Mouse (Mus musculus) gastrocnemius, postnatal 14 days (tissue): ENCODE data around the gene Sidt2. TPM values are rescaled to one million over a fixed set of nuclear protein-coding genes. Genes with fewer than 3 reads are reported as not detected.

Source experiments
- DNase-seq: peaks from one replicate; pipeline ENCODE4 v3.0.0; 2021; ENCODE audit warnings: mixed read lengths
- intact Hi-C: fragments of 180-260 bp; cut with DNase I; formaldehyde crosslinking; loops from one replicate; pipeline ENCODE4 v1.15.1; 2025; ENCODE audit warnings: low total_unique reads
- total RNA-seq, 2 experiments: library from RNA; stranded (reverse); gene quantifications; 2 replicates each; pipeline ENCODE4 v1.2.3; 2021

Gene Sidt2
- total RNA-seq, 2 experiments from 2014 or later = 53.8 to 60.0 TPM

DNA sequence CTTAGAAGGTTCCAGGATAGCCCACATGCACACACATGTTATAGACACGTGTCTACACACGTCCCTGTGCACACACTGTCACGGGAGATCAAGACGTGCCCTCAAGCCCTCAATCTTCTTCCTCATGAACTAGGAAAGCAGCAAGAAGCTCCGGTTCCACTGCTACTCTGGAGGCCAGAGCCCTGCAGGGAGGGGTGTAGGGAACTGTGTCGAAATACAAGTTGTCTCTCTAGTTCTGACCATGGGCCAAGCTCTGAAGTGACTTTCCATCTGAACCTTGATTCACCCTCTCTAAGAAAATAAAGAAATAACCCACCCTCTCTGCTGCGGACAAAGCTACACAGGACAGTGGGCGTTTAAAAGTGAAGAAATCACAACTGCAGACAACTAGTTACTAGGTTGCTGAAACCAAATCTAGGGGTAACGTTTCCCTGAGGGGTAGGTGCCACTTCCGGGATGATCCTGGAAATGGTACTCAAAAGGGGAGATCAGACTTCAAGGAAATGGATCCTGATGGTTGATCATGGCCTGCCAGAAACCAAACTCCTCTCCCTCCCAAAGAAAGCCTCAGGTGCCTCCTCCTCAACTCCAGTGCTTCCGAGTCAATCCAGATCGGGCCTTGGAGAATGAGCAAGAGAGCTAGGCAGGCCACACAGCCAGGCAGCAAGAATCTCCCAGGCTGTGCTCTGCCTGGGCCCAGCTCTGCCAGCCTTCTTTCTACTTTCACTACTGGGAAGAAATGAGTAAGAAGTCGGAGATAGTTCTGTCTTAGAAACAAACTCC lies 1.4 kb downstream of the Sidt2 start:
- DNase-seq = no peak
- intact Hi-C loops = no loop called here

DNA sequence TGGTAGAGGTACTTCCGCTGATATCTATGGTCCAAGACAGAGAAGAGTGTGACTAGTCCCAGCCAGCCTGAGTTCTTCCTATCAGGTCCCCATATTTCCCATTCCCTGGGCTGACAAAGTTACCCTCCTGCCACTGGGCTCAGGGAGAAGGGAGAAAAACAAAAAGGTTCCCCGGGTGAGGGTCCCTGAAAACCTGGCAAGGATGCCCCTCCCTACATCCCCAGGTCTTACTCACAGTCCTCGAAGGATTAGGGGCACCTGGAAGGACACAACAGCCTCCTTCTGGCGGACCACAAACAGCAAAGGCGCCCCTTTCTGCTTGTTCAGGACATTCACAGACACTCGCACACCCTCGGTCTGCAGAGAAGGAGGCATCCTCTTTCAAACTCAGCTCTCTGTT lies 2.2 kb downstream of the Sidt2 start:
- DNase-seq = no peak
- intact Hi-C loops = no loop called here

DNA sequence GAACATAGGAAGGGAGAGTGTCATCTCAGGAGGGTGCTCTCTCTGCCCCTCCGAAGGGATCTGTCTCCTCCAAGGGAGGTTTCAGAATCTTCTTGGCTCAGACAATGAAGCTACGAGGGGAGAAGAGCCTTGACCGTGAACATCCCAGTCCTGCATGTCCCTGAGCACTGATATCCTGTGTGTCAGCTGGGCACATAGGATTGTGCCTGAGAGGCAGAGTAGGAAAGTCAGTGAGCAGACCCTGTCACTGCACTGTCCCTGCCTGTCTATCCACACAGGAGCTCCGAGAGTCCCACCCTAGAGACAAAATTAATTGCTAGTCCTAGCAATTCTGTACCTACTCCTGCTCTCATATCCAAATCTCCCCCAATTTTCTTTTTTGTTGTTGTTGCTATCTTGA lies 3.0 kb downstream of the Sidt2 start:
- DNase-seq = no peak
- intact Hi-C loops = no loop called here

DNA sequence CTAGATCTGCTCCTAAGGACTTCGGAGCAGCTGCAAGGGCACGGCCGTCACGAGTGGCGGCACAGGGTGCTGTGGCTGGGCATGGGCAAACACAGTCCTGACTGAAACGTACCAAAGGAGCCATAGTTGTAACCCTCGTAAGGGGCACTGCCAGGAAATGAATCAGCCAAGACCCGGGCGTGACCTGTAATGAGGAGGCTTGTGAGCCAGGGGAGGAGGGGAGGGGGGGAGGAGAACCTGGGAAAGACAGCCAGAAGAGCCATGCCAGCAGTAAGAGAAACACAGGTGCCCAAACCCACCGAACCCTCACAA lies 8.2 kb downstream of the Sidt2 start:
- no peak for DNase-seq
- intact Hi-C loops = no loop called here

DNA sequence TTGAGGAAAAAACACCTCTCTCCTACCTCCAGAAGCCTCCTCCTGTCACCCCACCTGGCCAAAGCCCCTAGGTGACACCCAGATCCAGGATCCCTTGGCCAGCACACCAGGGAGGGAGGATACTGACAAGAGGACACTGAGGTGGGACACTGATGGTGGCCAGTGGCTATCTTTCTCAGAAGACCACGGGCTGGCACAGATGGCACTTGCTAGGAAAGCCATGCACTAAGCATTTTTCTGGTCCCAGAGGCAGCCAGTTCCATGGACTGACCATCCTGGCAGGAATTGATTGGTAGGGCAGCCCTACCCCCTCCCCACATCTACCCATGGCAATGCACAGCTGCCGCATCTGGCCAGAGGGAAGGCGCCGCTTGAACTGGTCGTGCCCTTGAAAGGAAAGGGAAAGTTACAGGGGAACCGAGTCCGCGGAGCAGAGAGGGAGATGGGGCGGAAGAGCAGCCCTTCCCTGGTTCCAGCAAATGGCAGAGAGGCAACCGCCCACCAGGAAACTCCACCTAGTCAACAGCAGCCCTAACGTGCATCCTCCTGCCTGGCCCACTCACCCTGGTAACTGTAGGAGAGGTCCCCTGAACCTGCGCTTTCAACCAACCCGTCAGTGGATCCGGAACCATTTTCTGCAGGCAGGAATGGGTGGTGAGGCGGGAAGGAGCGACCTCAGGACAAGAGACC lies 8.7 kb downstream of the Sidt2 start:
- DNase-seq = no peak
- intact Hi-C loops = no loop called here

DNA sequence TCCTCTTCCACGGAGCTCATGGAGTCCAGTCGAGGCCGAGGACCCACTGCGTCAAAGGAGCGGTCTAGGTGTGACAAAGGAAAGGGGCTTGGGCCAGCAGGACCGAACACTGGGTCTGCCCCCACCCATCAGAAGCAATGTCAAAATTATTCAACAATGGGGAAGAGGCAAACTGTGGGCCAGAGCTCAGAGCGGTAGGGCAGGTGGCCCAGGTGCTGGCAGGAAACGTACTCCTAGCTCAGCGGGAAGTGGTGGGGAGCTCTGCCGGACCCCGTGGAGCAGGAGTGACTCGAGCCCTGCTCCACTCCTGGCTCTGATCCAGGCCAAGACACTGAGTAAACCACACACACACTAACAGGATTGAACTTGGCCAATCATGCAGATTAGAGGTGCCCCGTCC lies 9.3 kb downstream of the Sidt2 start:
- intact Hi-C loops = no loop called here
- no peak for DNase-seq

DNA sequence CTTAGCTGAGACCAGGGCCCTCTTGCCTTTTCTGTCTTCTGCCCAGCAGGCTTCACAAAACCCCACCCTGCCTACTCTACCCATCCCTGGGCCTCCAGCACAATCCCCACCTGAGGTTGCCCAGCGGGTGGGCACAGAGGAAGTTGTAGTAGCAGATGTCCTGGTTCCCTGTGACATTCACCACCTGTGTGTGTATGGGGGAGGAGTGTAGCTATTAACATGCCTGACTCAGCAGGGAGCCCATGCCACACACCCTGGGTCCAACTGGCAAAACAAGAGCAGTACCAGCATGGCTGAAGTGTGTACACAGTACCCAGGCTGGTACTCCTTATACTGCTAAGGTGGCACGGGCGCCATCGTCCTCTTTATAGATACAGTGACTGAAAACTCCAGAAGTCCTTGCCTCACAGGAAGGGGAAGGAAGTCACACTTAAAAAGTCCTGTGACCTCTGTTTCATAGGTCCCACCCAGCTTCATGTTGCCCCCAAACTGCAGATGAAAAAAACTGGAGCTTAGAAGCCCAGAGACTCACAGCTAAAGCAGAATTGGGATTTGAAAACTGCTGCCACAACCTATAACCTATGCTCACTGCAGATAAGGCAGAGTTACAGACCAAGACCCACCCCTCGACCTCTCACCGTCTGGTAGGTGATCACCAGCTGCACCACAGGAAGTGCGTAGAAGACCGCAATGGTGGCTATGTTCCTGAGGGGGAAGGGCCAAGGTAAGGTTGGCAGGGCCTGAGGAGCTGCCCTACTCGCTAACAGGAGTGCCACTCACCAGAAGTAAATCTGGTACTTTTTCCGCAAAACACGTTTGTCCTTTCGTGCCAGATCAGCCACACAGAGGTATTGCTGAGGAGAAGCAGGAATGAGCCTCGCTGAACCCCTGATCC lies 10.3 kb downstream of the Sidt2 start:
- no peak for DNase-seq
- intact Hi-C loops = no loop called here

DNA sequence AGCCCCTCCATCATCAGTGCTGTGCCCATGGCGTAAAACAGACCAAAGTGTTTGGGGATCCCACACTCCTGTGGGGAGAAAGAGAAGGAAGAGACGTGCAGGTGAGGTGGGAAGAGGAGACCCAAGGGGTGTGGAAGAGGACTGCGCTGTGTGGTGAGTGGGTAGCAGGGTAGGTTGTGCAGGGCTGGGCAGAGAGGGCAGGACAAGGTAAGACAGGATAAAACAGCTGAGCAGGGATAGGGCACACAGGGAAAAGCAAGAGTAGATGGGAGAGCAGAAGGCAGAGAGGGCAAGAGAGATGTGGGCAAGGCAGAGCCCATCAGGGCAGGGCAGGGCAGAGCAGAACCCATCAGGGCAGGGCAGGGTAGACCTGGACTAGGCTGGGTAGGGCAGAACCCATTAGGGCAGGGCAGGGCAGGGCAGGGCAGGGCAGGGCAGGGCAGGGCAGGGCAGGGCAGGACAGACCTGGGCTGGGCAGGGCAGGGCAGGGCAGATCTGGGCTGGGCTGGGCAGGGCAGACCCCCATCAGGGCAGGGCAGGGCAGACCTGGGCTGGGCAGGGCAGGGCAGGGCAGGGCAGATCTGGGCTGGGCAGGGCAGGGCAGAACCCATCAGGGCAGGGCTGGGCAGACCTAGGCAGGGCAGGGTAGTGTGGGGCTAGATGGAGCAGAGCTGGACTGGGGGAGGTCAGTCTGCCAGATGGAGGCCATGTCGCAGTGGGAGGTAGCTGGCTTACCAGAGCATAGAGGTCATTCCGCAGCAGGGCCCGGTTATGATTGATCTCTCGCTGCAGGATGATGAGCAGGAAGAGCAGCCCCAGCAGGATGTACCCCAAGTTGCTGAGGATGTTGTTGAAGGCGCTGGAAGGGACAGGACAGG lies 11.2 kb downstream of the Sidt2 start:
- no peak for DNase-seq
- intact Hi-C loops = no loop called here

DNA sequence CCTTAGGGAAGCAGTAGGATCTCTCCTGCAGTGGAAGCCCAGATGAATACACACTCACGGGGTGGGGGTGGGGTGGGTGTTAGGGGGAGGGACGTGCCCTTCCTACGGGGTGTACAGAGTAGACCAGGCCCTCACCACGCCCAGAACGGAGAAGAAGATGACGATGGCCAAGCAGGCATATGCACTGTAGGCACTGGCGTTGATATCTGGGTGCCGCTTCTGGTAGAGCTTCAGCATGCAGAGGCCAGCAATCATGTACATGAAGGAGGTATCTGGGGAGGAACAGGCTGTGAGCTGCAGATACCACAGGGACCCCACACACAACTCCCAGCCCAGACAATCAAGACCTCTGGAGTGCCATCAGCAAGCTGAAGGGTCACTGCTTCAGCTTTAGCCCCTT lies 12.1 kb downstream of the Sidt2 start:
- no peak for DNase-seq
- intact Hi-C loops = no loop called here

DNA sequence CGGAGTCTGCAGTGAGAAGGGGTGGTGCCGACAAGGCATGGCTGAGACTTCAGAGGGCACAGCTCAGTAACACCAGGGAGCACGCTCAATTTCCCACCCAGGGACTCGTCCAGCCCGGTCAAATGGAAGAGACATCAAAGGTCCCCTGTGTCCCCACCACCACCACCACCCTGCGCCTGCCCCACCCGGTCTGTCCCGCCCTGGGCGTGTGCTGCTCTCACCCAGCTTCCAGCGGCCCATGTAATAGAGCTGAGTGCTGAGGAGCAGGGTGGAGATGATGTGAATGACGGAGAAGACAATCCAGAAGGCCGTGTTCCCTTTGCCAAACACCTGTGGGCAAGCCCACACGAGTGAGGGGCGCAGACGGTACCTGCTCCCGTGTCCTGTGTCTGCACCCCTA lies 12.6 kb downstream of the Sidt2 start:
- no peak for DNase-seq
- intact Hi-C loops = no loop called here

DNA sequence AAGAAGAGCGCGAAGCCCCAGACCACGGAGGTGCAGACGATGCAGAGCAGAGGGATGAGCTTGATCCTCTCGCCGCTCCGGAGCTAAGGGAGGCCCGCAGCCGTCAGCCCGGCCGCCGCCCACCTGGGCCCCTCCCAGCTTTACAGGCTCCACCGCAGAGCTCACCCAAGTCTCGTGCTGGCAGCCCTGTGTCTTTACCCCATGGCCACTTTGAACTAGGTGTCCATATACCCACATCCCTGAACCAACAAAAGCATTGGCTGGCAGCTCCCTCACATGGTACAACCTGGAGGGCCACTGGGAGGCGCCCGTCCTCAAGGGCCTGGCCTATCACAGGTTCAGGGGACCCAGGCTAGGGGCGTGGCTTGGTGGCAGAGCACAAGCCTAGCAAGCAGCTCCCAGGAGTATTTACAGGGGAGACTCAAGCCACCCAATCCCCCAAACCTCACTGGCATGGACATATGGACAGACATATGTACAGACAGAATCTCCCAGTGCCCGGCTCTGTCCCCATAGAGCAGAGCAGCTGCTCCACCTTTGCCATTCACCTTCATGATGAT lies 13.6 kb downstream of the Sidt2 start:
- no peak for DNase-seq
- intact Hi-C loops = no loop called here

DNA sequence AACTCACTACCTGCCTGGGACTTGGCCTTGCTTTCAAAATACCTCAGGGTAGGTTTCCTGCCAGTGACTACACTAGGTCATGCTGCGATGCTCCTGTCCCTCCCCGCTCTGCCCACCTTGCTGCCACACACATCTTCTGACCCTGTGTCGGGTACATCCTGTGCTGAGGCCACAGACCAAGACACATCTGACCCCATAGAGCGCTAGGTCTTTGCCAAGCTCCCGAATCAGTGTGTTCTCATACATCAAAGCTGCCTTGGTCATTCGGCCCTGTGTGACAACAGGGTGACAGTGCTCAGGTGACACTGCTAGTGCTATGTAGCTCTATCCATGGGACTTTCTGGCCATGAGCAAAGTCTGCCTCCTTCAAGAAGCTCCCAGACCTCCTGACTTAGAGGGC lies 15.3 kb downstream of the Sidt2 start:
- intact Hi-C loops = no loop called here
- DNase-seq = no peak

DNA sequence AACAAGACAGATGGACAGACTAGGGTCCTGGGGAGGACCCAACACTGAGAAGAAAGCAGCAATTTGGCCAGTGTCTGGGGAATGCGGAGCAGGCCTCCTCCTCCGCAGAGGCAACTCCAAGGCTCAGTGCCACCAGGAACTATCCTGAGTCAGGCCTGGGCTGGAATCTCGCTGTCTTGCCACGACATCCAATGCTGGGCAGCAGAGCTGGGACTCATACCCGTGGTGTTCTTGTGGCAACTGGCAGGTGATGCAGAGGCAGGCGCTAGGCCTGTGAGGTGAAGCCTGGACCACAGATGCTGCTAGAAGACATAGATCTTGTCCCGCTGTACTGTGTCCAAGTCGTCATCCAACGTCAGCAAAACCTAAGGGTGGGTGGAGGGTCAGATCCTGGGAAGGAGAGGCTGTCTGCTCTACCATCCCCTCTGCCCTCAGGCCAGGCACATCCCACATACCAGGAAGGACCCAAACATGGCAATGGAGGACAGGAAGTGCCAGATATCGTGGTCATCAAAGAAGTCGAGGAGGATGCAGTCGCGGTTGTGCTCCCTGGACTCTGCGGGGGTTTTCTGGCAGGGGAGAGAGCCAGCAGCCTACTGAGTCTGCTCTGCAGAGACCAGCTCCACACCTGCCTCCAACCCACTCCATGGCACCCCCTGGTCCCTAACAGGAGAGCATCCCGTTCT lies 16.0 kb downstream of the Sidt2 start:
- DNase-seq = no peak
- intact Hi-C loops = no loop called here

DNA sequence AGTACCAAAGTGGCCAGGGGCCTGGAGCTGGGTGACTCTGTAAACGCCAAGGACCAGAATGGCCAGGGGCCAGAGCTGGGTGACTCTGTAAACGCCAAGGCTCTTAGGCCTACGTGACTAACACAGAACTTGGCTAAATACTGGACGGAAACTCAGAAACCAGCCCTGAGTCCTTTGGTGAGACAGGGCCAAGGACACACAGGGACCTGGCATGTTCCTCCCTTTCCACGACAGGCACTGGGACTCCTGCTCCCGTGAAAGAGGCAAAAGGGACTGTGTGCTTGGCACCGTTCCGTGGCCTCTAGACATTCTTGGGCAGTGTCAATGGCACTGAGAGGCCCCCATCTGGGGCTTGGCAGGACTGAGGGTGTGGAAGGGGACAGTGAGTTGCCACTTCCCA lies 17.0 kb downstream of the Sidt2 start:
- intact Hi-C loops = no loop called here
- no peak for DNase-seq

DNA sequence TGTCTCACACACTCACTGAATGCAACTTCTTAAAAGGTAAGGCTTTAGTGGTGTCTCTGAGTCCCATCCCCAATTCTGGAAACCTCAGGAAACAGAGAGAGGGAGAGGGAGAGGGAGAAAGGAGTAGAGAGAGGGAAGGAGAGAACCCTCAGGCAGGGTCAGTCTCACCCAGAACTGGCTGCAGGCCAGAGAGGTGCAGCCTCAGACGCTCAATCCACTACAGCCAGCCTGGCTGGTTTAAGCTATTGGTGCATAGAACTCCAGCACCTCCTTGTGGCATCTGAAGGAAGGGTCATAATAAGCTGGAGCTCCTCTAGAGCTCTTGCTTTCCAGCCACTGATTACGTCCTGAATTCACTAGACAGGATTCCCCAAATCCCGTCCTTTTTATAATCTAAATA lies 18.2 kb downstream of the Sidt2 start:
- intact Hi-C loops = loop anchor here (2.0 kb wide), 1 partner anchor 24 kb away; no protein-coding TSS in a partner anchor
- peak; percentile 66 for DNase-seq

DNA sequence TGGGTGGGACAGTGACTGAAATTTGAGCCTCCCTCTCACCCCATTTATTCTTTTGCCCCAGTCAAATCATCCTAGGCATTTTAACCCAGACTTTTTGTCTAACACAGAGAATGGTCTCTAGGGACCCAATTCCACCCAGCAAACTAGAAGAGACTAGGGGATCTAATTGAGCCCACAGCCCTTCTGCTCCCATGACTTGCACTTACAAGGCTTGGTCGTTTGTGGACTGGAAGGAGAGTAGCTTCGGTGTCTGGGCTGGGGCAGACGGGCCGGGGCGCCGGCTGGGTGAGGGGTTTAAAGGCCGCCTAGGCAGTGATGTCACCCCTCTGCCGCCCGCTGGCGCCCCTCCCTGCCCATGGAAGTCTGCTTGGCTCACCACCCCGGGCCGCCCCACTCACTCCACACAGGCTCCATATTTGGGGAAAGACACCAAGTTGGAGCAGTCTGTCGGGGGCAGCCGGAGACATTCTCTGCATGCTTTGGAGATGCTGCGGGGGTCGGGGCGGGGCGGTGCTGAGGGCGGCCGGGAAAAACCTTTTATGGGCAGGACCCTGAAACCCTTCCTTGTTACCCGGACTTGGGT lies 19.3 kb downstream of the Sidt2 start, which contains the start of gene Tagln:
TSS of gene Tagln (minus strand) at position 431 of the 583 bp plus-strand sequence.
- no peak for DNase-seq
- intact Hi-C loops = loop anchor here (2.0 kb wide), 1 partner anchor 23 kb away; no protein-coding TSS in a partner anchor

DNA sequence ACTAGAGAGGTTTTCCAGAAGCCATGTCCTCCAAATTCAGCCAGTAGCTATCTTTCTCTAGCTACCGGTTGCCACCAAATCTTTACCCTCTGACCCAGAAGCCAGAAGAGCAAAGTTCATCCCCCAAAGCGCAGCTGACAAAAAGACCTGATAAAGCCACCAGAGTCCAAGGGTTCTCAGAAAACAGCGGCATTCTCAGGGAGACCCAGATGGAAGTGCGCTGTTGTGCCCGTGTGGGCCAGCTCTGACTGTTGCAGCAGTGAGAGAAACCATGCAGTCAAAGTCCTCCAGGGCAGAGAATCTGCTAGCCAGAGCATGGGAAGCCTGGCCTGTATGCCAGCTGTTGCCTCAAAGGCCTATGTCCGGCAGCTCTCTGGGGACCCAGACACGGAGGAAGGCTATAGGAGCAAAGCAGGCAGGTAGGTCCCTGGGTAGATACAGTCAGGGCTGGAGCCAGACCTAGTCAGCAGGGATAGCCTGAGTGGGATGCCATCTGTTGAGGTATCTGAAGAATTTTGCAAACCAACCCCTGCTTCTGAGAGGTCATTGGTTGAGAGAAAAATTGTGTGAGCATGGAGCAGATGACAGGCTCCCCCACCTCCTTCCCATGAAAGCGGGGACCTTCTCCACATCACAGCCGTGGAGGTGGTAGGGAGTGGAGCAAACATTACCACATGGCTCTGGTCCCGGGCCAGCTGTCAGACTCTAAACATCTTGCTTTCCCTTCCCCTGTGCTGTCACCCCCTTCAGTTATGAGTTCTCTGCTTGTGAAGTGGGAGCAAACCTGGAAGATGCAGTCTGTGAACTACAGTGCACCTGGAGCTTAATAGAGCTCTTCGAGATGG lies 22.3 kb downstream of the Sidt2 start:
- intact Hi-C loops = no loop called here
- no peak for DNase-seq
